Mouse (Mus musculus) kidney, embryonic 16.5 days (tissue): ENCODE results near the gene Tsku. TPM values are rescaled to one million over a fixed set of nuclear protein-coding genes. Genes with fewer than 3 reads are reported as not detected.

ENCODE experiments used
- ATAC-seq: fragments of 200-750 bp; cut with Nextera tagmentation; 2 replicates; pipeline ENCODE4 v1.8.0; 2017; ENCODE audit warnings: moderate TSS enrichment; ENCODE audit not compliant: low FRiP score, low TSS enrichment
- H3K27ac ChIP-seq: fragments of 300-500 bp; sonication (generic); 2 replicates; pipeline ENCODE4 v1.5.1; 2014; ENCODE audit warnings: low read length
- H3K27me3 ChIP-seq: fragments of 300-500 bp; sonication (generic); 2 replicates; pipeline ENCODE4 v1.6.1; 2014; ENCODE audit warnings: low read length, control low read depth, mixed read lengths; ENCODE audit not compliant: insufficient read depth
- H3K36me3 ChIP-seq: fragments of 300-500 bp; sonication (generic); 2 replicates; pipeline ENCODE4 v1.6.1; 2014; ENCODE audit warnings: low read length, control low read depth, mixed read lengths; ENCODE audit not compliant: insufficient read depth
- H3K4me1 ChIP-seq: fragments of 300-500 bp; sonication (generic); 2 replicates; pipeline ENCODE4 v1.6.1; 2014; ENCODE audit warnings: low read length, control low read depth, mixed read lengths; ENCODE audit not compliant: insufficient read depth
- H3K4me2 ChIP-seq: fragments of 300-500 bp; sonication (generic); replicated peaks from 2 replicates; pipeline ENCODE4 v1.6.1; 2014; ENCODE audit warnings: low read depth, low read length
- H3K4me3 ChIP-seq: fragments of 300-500 bp; sonication (generic); 2 replicates; pipeline ENCODE4 v1.5.1; 2014; ENCODE audit warnings: mild to moderate bottlenecking, low read length
- H3K9ac ChIP-seq: fragments of 300-500 bp; sonication (generic); replicated peaks from 2 replicates; pipeline ENCODE4 v1.6.1; 2014; ENCODE audit warnings: low read length
- H3K9me3 ChIP-seq: fragments of 300-500 bp; sonication (generic); 2 replicates; pipeline ENCODE4 v1.6.1; 2016; ENCODE audit warnings: low read length, control low read depth
- WGBS: fragments of 180-500 bp; shearing (Covaris S2); extraction: QIAGEN DNeasy Blood & Tissue Kit; methylation state at CpG from one replicate; pipeline ENCODE4 v1.1.7; 2014; 5-methylcytosine and 5-hydroxymethylcytosine counted together
- polyA plus RNA-seq: library from polyadenylated mRNA; unstranded; fragments of >200 nt; fragmentation: Nextera tagmentation; extraction: Ambion mirVana; gene quantifications from 2 replicates; pipeline ENCODE4 v1.2.1, GENCODE M21; 2015

Tsku gene
- polyA plus RNA-seq, 1 experiment from 2014 or later: 7.3 TPM

DNA sequence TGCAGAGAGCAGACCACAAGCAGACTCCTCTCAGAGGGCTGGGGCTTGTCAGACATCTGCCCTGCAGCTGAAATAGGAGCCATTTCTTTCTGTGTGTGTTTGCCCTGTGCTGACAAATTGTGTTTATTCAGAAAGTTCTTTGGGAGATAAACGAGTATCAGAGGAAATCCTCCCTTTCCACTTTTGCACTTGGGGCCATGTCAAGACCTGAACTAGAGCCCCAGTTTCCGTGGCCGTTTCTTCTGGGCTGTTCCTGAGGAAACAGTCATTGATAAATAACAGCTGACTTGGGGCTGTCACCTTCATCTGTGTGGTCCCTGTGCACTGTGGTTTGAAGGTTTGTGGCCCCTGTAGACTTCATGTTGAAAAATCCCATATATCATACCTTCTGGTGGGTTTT lies 29.2 kb downstream of the Tsku start:
- H3K27ac ChIP-seq: no peak overlapping the region
- peak; percentile 36; the same call in 1 of the 2 replicates for ATAC-seq
- H3K9me3 ChIP-seq: no peaks in the 10 kb centered on the region
- H3K9ac ChIP-seq: no peak overlapping the region
- 15% methylated on average over 3 of the region's 3 CpGs for WGBS
- peaks cover 7% of the 10 kb centered on the region; the same call in 1 of the 2 replicates for H3K4me1 ChIP-seq
- no peak overlapping the region for H3K4me3 ChIP-seq
- no peaks in the 10 kb centered on the region for H3K27me3 ChIP-seq
- H3K4me2 ChIP-seq: no peak overlapping the region
- H3K36me3 ChIP-seq: no peaks in the 10 kb centered on the region

DNA sequence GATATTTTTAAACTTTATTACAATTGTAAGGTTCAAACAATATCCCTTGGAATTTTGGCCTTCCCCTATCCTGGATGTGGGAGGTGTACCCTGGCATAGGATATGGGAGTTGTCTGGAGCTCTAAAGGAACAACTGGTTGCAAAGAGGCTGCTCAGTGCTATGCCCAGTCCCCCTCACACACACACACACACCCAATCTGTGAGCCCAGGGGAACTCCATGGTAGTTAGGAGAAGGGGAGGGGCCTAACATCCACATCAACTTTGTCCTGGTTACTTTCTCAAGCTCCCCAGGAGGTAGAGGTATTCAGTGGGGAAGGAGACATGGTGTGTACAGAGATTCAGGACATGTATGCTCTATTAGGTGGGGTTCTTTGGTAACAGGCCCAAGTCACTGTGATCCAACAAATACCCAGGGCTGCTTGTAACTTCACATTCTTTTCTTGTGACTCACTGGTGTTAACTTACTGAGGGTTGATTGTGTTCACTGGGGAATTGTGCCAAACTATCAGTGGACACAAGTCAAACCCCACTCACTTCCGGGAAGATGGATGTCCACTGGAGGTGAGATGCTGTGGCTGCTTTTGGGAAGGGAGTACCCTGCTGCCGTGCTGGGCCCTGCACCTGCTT lies 30.6 kb downstream of the Tsku start:
- H3K36me3 ChIP-seq: no peaks in the 10 kb centered on the region
- no peak overlapping the region for H3K9ac ChIP-seq
- H3K27me3 ChIP-seq: no peaks in the 10 kb centered on the region
- peaks cover 7% of the 10 kb centered on the region; the same call in 1 of the 2 replicates for H3K4me1 ChIP-seq
- no peak for ATAC-seq
- no peak overlapping the region for H3K4me3 ChIP-seq
- WGBS: 70% methylated on average over 2 of the region's 2 CpGs
- H3K4me2 ChIP-seq: no peak overlapping the region
- no peaks in the 10 kb centered on the region for H3K9me3 ChIP-seq
- H3K27ac ChIP-seq: no peak overlapping the region

DNA sequence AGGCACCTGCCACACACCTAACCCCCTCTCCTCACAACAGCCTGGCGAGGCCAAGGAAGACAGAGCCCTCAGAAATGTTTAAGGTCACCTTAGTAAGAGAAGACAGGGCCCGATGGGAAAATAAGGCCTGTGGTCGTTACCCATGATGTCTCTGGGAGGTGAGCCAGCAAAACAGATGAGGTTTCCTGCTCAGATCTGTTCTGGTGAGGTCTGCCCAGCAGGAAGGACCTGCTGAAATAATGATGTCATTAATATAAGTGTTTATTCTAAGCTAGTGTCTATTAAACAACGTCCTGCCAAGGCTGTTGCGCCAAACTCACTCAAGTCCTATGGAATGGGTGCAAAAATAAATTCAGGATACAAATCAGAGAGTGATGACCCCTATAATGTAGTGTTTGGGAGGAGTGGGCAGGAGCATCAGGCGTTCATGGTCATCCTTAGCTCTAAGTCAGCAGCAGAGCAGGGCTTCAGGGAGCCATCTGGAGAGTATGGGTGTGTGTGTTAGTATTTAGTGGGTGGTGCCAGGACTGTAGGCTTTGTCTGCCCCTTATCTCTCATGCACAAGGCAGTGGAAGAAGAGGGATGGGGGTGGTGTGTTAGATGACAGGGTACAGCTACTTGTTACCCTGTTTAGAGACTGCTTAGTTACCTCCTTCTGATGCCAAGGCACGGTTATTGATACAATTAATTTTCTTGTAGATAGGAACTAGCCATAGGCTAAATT lies 31.3 kb downstream of the Tsku start:
- WGBS: 73% methylated on average over 7 of the region's 7 CpGs
- no peak; the same call in 1 of the 2 replicates for ATAC-seq
- H3K9ac ChIP-seq: no peak overlapping the region

DNA sequence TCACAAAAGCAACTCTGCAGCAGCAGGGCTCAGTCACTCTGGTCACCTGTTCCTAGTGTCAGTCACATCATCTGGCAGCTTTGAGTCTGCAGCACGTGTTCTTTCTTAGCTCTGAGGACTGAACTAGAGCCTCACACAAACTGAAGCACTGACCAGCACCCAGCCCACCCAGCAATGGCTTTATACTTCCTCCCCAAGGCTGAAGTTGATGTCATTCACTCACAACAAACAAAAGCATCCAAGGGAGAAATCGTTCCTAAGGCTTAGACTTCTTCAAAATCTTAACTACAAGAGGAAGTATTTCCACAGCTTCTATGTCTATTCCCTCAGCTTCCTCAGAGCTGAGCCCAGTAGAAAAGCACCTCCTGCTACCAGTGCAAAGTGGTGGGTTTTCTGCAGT lies 32.8 kb downstream of the Tsku start:
- H3K27ac ChIP-seq: no peak overlapping the region
- H3K9me3 ChIP-seq: no peaks in the 10 kb centered on the region
- no peak overlapping the region for H3K4me3 ChIP-seq
- H3K9ac ChIP-seq: no peak overlapping the region
- WGBS: 59% methylated on average over 2 of the region's 2 CpGs
- no peak overlapping the region for H3K4me2 ChIP-seq
- H3K4me1 ChIP-seq: peaks cover 9% of the 10 kb centered on the region
- no peaks in the 10 kb centered on the region for H3K36me3 ChIP-seq
- no peak for ATAC-seq
- H3K27me3 ChIP-seq: no peaks in the 10 kb centered on the region

More for the DNA sequence above, 31.3 kb downstream of the Tsku start:
- H3K4me2 ChIP-seq: no peak overlapping the region
- no peak overlapping the region for H3K27ac ChIP-seq
- H3K27me3 ChIP-seq: no peaks in the 10 kb centered on the region
- no peak overlapping the region for H3K4me3 ChIP-seq
- no peaks in the 10 kb centered on the region for H3K9me3 ChIP-seq
- H3K4me1 ChIP-seq: peaks cover 7% of the 10 kb centered on the region; the same call in 1 of the 2 replicates
- no peaks in the 10 kb centered on the region for H3K36me3 ChIP-seq

DNA sequence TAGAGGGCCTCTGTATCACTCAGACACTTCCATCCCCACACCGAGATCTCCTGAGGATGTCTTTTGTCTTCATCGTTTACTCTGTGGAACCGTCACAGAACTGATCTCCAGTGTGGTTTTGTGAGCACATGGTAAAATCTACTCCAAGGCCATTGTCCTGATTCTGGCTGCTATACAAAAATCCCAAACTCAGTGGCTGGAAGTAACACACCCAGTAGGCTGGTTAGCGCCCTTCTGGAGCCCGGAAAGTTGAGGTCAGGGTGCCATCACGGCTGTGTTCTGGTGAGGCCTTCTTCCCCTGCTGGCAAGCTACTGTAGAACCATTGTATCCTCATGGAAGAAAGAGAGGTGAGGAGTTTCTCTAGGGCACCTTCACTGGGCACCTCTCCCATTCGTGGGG lies 35.1 kb downstream of the Tsku start:
- Histone ChIP-seq H3K36me3 (no peaks in the 10 kb centered on the region), H3K4me3 (no peak overlapping the region), H3K4me1 (peaks cover 6% of the 10 kb centered on the region; the same call in 1 of the 2 replicates), H3K4me2 (no peak overlapping the region), H3K27me3 (no peaks in the 10 kb centered on the region), H3K9me3 (no peaks in the 10 kb centered on the region), H3K9ac (no peak overlapping the region), H3K27ac (no peak overlapping the region)
- 88% methylated on average over 7 of the region's 7 CpGs for WGBS
- ATAC-seq: no peak

DNA sequence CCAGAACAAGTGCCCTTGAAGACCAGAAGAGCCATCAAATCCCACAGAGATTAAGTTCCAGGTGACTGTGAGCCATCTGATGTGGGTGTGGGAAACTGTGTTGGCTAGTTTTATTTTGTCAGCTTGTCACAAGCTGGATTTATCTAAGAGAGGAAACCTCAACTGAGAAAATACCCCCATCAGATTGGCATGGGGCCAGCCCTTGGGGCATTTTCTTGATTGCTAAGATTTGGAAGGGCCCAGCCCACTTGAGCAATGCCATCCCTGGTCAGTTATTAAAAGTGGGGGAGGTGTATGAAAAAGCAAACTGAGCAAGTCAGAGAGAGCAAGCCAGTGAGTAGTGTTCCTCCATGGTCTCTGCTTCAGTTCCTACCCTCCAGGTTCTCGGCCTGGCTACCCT lies 36.9 kb downstream of the Tsku start:
- Histone ChIP-seq H3K4me3 (no peak overlapping the region), H3K9ac (no peak overlapping the region), H3K27me3 (no peaks in the 10 kb centered on the region), H3K27ac (no peak overlapping the region), H3K36me3 (no peaks in the 10 kb centered on the region), H3K9me3 (no peaks in the 10 kb centered on the region), H3K4me2 (no peak overlapping the region), H3K4me1 (peaks cover 6% of the 10 kb centered on the region; the same call in 1 of the 2 replicates)
- no peak for ATAC-seq
- WGBS: 69% methylated on average over 1 of the region's 1 CpGs

DNA sequence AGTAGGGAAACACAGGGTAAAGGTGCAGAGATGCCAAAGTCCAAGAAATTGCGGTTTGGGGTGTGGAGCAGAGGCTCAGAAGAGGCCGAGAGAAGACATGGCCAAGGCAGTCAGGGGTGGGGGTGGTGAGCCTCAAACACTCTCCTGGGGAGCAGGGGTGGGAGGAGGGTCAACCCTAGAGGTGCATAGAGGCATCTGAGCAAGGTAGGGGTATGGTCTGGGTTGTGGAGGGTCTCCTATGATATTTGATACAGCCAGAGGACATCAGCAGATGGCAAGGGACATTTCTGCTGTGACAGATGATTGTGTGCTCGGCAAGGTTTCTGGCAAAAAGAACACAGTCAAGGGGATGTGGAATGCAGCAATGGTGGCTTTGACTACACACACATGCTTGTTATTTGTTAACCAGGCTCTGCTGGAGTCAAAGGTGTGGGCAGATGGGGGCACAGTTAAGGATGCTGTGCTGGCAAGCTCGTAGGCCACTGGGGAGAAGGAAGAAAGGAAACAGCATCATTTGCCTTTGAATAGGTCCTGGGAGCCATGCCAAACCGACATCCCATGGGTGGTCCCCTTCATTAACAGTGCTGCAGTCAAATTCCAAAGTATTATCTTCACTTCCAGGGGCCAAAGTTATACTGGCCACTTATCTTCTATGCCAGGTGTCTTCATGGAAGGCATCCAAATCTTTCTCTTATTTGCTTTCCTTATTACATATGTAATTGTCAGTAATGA lies 37.7 kb downstream of the Tsku start:
- ATAC-seq: peak; percentile 46; the same call in 1 of the 2 replicates
- H3K4me3 ChIP-seq: no peak overlapping the region

DNA sequence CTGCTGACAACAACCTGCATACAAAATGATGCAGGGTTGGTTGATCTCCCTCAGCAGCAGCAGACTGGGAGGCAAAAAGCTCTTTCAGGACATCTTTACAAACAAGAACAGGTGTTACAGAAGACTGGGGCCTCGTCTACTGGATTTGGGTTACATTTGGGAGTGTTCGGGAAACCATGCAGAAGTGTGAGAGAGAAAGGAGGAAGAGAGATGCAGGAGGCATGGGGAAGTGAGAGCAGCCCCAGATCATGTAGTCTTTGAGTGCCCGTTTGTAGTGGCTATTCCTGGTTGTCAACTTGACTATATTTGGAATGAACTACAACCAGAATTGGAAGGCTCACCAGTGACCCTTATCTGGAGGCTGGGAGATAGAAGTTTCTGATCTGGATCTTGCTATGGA lies 38.7 kb downstream of the Tsku start:
- Histone ChIP-seq H3K27ac (no peak overlapping the region), H3K4me1 (peaks cover 6% of the 10 kb centered on the region; the same call in 1 of the 2 replicates), H3K4me2 (no peak overlapping the region), H3K9ac (no peak overlapping the region), H3K9me3 (no peaks in the 10 kb centered on the region), H3K4me3 (no peak overlapping the region), H3K27me3 (no peaks in the 10 kb centered on the region), H3K36me3 (no peaks in the 10 kb centered on the region)
- ATAC-seq: no peak
- 58% methylated on average over 3 of the region's 3 CpGs for WGBS

More for the DNA sequence above, 37.7 kb downstream of the Tsku start:
- H3K27ac ChIP-seq: no peak overlapping the region
- peaks cover 6% of the 10 kb centered on the region; the same call in 1 of the 2 replicates for H3K4me1 ChIP-seq
- H3K4me2 ChIP-seq: no peak overlapping the region
- H3K9ac ChIP-seq: no peak overlapping the region
- no peaks in the 10 kb centered on the region for H3K9me3 ChIP-seq
- 41% methylated on average over 5 of the region's 5 CpGs for WGBS
- H3K36me3 ChIP-seq: no peaks in the 10 kb centered on the region
- no peaks in the 10 kb centered on the region for H3K27me3 ChIP-seq

DNA sequence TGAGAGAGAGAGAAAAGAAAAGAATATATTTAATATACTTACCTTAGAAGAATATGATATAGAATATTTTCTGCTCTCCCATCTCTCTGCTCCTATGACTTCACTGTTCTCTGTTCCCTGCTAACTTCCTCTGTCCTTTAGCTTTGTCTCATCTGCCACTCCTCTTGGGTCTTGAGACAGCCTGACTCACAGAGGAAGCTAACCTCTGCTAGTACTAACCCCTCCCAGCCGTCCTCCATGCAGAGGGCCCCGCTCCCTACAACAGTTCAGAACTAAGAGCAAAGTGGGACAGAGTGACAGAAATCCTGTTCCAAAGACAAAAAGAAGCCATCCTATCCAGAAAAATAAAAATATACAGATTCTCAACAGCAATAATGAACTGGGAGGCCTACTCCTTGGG lies 40.0 kb downstream of the Tsku start, which contains the start of gene Acer3:
Gene Acer3 (minus strand): TSS at position 126 of the 400 bp plus-strand sequence.
- no peak within 1 kb of the TSS for H3K9ac ChIP-seq
- no peaks in the 10 kb centered on the region for H3K27me3 ChIP-seq
- H3K27ac ChIP-seq: no peak within 1 kb of the TSS
- H3K36me3 ChIP-seq: no peaks in the 10 kb centered on the region
- H3K9me3 ChIP-seq: no peaks in the 10 kb centered on the region
- WGBS: 91% methylated on average over 2 of the region's 2 CpGs
- H3K4me3 ChIP-seq: no peak within 1 kb of the TSS
- H3K4me2 ChIP-seq: no peak within 1 kb of the TSS
- H3K4me1 ChIP-seq: peaks cover 6% of the 10 kb centered on the region; the same call in 1 of the 2 replicates
- ATAC-seq: no peak
